Mouse (Mus musculus) forebrain, embryonic 11.5 days (tissue): Measurements from ENCODE around the gene Cdh24. TPM values are rescaled to one million over a fixed set of nuclear protein-coding genes. Genes with fewer than 3 reads are reported as not detected.

Experiments
- ATAC-seq: fragments of 200-750 bp; cut with Nextera tagmentation; replicated peaks from 2 replicates; pipeline ENCODE4 v1.8.0; 2017; ENCODE audit warnings: moderate TSS enrichment; ENCODE audit not compliant: low FRiP score
- DNase-seq: peaks from one replicate; pipeline ENCODE4 v3.0.0-alpha.2; 2017; ENCODE audit warnings: low spot score
- H3K27ac ChIP-seq: fragments of 300-500 bp; sonication (generic); 2 replicates; pipeline ENCODE4 v1.5.1; 2014; ENCODE audit warnings: low read depth, low read length
- H3K27me3 ChIP-seq: fragments of 300-500 bp; sonication (generic); 2 replicates; pipeline ENCODE4 v1.6.1; 2014; ENCODE audit warnings: mild to moderate bottlenecking, low read length, mixed read lengths; ENCODE audit not compliant: control insufficient read depth, insufficient read depth
- H3K36me3 ChIP-seq: fragments of 300-500 bp; sonication (generic); 2 replicates; pipeline ENCODE4 v1.6.1; 2014; ENCODE audit warnings: mild to moderate bottlenecking, low read length, moderate library complexity, mixed read lengths; ENCODE audit not compliant: control insufficient read depth, insufficient read depth
- H3K4me1 ChIP-seq: fragments of 300-500 bp; sonication (generic); replicated peaks from 2 replicates; pipeline ENCODE4 v1.6.1; 2014; ENCODE audit warnings: low read length, mixed read lengths; ENCODE audit not compliant: control insufficient read depth, insufficient read depth
- H3K4me2 ChIP-seq: fragments of 300-500 bp; sonication (generic); 2 replicates; pipeline ENCODE4 v1.6.1; 2014; ENCODE audit warnings: low read depth, mild to moderate bottlenecking, low read length, moderate library complexity, mixed read lengths; ENCODE audit not compliant: severe bottlenecking
- H3K4me3 ChIP-seq: fragments of 300-500 bp; sonication (generic); 2 replicates; pipeline ENCODE4 v1.5.1; 2014; ENCODE audit warnings: low read depth, low read length
- H3K9ac ChIP-seq: fragments of 300-500 bp; sonication (generic); 2 replicates; pipeline ENCODE4 v1.6.1; 2014; ENCODE audit warnings: low read length
- H3K9me3 ChIP-seq: fragments of 300-500 bp; sonication (generic); 2 replicates; pipeline ENCODE4 v1.6.1; 2016; ENCODE audit warnings: low read length, mixed read lengths; ENCODE audit not compliant: control insufficient read depth
- WGBS: fragments of 180-500 bp; shearing (Covaris S2); extraction: QIAGEN DNeasy Blood & Tissue Kit; methylation state at CpG from one replicate; pipeline ENCODE4 v1.1.7; 2014; 5-methylcytosine and 5-hydroxymethylcytosine counted together
- polyA plus RNA-seq: library from polyadenylated mRNA; unstranded; fragments of >200 nt; fragmentation: Nextera tagmentation; extraction: Ambion mirVana; gene quantifications from 2 replicates; pipeline ENCODE4 v1.2.1, GENCODE M21; 2014

Cdh24 gene
- polyA plus RNA-seq, 1 experiment from 2014 or later, result 10.5 TPM

DNA sequence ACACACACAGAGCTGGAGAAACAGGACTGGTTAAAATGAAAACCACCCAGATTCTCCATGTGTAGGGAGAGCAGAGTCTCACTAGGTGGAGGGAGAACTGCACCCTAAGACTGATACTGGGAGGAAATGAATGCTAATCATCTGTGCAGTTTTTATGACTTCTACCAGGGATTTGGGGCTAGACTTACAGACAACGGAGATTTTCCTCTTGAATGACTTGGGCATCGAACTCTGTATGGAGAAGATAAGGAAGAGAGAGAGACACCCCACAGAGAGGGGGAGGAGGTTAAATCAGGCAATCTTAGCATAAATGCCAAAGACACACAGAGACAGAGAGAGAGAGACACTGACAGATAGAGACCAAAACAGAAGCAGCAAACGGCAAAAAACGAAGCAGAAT is 6.7 kb upstream of the Cdh24 start:
- ATAC-seq, result no peak
- Histone ChIP-seq H3K27ac (no peak overlapping the region), H3K4me1 (peaks cover 6% of the 10 kb centered on the region; the same call in 1 of the 2 replicates), H3K9ac (no peak overlapping the region), H3K9me3 (no peaks in the 10 kb centered on the region), H3K4me2 (no peak overlapping the region), H3K36me3 (peaks cover 38% of the 10 kb centered on the region), H3K4me3 (no peak overlapping the region), H3K27me3 (no peaks in the 10 kb centered on the region)
- WGBS, result 80% methylated on average over 4 of the region's 4 CpGs
- DNase-seq, result no peak

GRCm38 (mm10) chr14:54646898-54647636 is 5.9 kb upstream of the Cdh24 start:
- WGBS, result 95% methylated on average over 8 of the region's 8 CpGs
- H3K27ac ChIP-seq, result no peak overlapping the region
- no peak overlapping the region for H3K4me3 ChIP-seq
- H3K9ac ChIP-seq, result no peak overlapping the region
- no peak overlapping the region for H3K4me2 ChIP-seq
- ATAC-seq (no peak), DNase-seq (no peak)
- peaks cover 44% of the 10 kb centered on the region for H3K36me3 ChIP-seq
- no peaks in the 10 kb centered on the region for H3K27me3 ChIP-seq
- H3K9me3 ChIP-seq, result no peaks in the 10 kb centered on the region
- H3K4me1 ChIP-seq, result peaks cover 2% of the 10 kb centered on the region; the same call in 1 of the 2 replicates

GRCm38 (mm10) chr14:54646455-54646854 is 5.3 kb upstream of the Cdh24 start:
- Histone ChIP-seq H3K36me3 (peaks cover 44% of the 10 kb centered on the region), H3K9ac (no peak overlapping the region), H3K27me3 (no peaks in the 10 kb centered on the region), H3K4me3 (no peak overlapping the region), H3K4me2 (no peak overlapping the region), H3K4me1 (no peaks in the 10 kb centered on the region; the same call in 1 of the 2 replicates), H3K9me3 (no peaks in the 10 kb centered on the region), H3K27ac (no peak overlapping the region)
- ATAC-seq (no peak), DNase-seq (no peak)
- 95% methylated on average over 17 of the region's 17 CpGs for WGBS

DNA sequence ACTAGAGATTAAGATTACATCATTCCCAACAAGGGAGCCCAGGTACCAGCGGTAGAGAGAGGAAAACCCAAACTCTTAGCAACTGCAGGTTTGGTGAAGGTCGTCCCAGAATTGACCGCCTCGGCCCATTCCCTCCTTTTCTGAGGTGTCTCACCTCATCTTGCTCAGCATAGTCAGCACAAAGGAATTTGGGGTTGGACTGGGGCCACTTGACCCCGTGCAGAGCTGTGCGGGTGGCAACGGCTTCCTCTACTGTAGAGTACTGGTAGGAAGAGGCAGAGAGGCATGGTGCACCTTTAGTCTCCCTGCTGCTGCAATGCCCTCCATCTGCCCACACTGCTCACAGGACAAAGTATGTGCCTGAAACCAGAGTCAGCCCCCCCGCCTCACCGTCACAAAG is 3.1 kb upstream of the Cdh24 start:
- Histone ChIP-seq H3K4me2 (no peak overlapping the region), H3K4me3 (no peak overlapping the region), H3K27me3 (no peaks in the 10 kb centered on the region), H3K4me1 (peaks cover 7% of the 10 kb centered on the region), H3K9ac (no peak overlapping the region), H3K27ac (no peak overlapping the region), H3K36me3 (peaks cover 33% of the 10 kb centered on the region), H3K9me3 (no peaks in the 10 kb centered on the region)
- 96% methylated on average over 9 of the region's 9 CpGs for WGBS
- DNase-seq (no peak), ATAC-seq (no peak)

GRCm38 (mm10) chr14:54643011-54643410 is 1.8 kb upstream of the Cdh24 start:
- H3K27ac ChIP-seq, result no peak overlapping the region
- H3K27me3 ChIP-seq, result no peaks in the 10 kb centered on the region
- DNase-seq (no peak), ATAC-seq (no peak)
- 89% methylated on average over 2 of the region's 2 CpGs for WGBS
- peaks cover 7% of the 10 kb centered on the region for H3K4me1 ChIP-seq
- H3K9ac ChIP-seq, result no peak overlapping the region
- no peaks in the 10 kb centered on the region for H3K9me3 ChIP-seq
- no peak overlapping the region for H3K4me3 ChIP-seq
- peaks cover 29% of the 10 kb centered on the region for H3K36me3 ChIP-seq
- H3K4me2 ChIP-seq, result no peak overlapping the region

DNA sequence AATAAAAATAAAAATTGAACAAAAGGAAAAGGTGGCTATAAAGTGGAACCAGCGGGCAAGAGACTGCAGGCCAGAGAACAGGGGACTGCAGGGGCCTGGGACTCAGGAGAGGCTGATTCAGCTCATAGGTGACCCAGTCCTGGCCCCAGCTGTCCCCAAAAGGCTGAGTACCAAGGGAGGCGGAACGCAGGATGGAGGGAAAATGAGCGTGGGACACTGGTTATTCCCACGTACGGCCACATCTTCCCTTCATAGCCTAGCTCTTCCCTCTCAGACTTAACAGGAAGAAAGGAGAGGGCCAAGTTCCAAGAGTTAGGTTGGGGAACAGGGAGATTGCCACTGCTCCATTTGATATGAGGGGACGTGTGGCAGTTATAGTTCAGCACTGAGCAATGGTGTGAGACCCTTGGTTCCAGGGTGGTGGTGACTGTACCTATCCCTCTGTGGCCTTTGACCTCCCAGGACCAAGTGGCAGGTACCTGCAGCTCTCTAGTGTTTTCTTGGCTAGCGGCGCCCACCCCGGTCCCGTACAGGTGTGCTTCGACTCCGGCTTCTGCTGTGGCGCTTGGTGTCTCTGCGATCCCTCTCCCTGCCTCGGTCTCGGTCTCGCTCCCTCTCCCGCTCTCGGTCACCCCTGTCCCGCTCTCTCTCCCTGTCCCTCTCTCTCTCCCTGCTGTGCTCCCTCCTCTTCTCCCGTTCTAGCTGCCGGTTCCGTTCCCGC is 1.2 kb upstream of the Cdh24 start:
- ATAC-seq (no peak), DNase-seq (no peak)
- H3K27me3 ChIP-seq, result no peaks in the 10 kb centered on the region
- 80% methylated on average over 25 of the region's 25 CpGs for WGBS
- H3K4me1 ChIP-seq, result peaks cover 7% of the 10 kb centered on the region
- H3K27ac ChIP-seq, result no peak overlapping the region
- no peak overlapping the region for H3K4me2 ChIP-seq
- H3K4me3 ChIP-seq, result no peak overlapping the region
- H3K36me3 ChIP-seq, result peaks cover 26% of the 10 kb centered on the region
- H3K9me3 ChIP-seq, result no peaks in the 10 kb centered on the region
- H3K9ac ChIP-seq, result no peak overlapping the region

DNA sequence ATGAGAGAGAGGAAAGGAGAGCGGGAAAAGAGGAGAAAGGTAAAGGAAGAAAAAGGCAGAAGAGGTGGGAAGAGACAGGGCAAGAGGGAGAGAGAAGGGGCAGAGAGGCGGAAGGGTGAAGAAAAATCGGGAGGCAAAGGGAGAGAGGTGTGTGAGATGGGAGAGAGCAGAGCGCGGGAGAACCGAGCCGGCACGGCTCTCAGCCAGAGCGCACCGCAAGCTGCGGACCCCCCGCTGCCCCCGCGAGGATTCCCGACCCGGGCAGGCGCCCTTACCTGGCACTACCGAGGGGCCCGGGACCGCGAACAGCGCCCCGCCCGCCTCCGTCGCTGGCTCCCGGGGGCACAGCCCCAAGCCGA is 239 bp downstream of the Cdh24 start, which contains the start of gene Gm17606:
Gene Gm17606, plus strand, starts transcription at position 7 of the 359 bp plus-strand sequence.
- peak; percentile 26 for ATAC-seq
- no peaks in the 10 kb centered on the region for H3K9me3 ChIP-seq
- H3K27me3 ChIP-seq, result no peaks in the 10 kb centered on the region
- peak within 1 kb of the TSS; percentile 93 for H3K9ac ChIP-seq
- no peak for DNase-seq
- H3K4me3 ChIP-seq, result peak within 1 kb of the TSS; percentile 69
- peaks cover 21% of the 10 kb centered on the region for H3K36me3 ChIP-seq
- H3K4me2 ChIP-seq, result peak within 1 kb of the TSS; percentile 84
- peaks cover 7% of the 10 kb centered on the region for H3K4me1 ChIP-seq
- WGBS, result under 1% methylated on average over 27 of the region's 28 CpGs
- H3K27ac ChIP-seq, result peak within 1 kb of the TSS; percentile 79

DNA sequence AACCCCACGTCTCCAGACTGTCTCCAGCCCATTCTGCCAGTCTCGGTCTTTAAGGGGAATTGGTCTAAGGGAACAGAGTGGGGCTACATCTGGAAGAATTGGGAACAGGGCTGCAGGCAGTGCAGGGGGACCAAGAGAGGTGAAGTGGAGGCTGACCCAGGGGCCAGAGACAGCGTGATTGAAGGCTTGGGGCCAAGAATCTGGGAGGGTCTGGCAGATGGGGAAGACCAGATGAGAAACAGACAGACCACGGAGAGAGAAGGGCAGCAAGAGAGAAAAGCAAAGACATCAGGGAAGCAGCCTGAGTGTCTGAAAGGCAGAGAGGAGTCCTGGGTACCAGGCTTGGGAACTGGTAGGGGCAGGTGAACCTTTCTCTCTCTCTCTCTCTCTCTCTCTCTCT is 1.0 kb downstream of the Cdh24 start:
- Histone ChIP-seq H3K9me3 (no peaks in the 10 kb centered on the region), H3K4me1 (peaks cover 7% of the 10 kb centered on the region), H3K27ac (no peak overlapping the region), H3K27me3 (no peaks in the 10 kb centered on the region), H3K36me3 (peaks cover 14% of the 10 kb centered on the region), H3K9ac (peak overlapping the region; percentile 93), H3K4me2 (peak overlapping the region; percentile 84), H3K4me3 (peak overlapping the region; percentile 69)
- ATAC-seq (no peak), DNase-seq (no peak)
- 26% methylated on average over 4 of the region's 4 CpGs for WGBS
